Mouse (Mus musculus): ENCODE data around the gene Tmem163.

GRCm38 (mm10) chr1:127541522-127541921 is 137.8 kb downstream of the Tmem163 start:
- no peak for TF ChIP-seq CTCF (IDR thresholded peaks at IDR 0.05; ENCODE audit: low read depth, low read length)
- TF ChIP-seq POLR2A (IDR thresholded peaks at IDR 0.05; ENCODE audit: extremely low read depth, insufficient read depth, low read length): no peak
